Mouse (Mus musculus): ENCODE results near the gene Aldh3b1. TPM values are rescaled to one million over a fixed set of nuclear protein-coding genes. Genes with fewer than 3 reads are reported as not detected.
"Not testable (repeated sequence)": the region's sequence is repeated elsewhere in the genome, so short reads cannot be mapped to it uniquely, and the experiment has no call there.

Aldh3b1 gene
- 100 to 1,000 TPM in 1 of 2 experiments, 10 to 100 TPM in 1; 30.1 to 194 TPM for total RNA-seq (2021)
- long read RNA-seq, experiment 1, transcript Aldh3b1-201 (10 exons, 1,924 nt): major isoform, 177 of 259 reads
- long read RNA-seq, experiment 1, partial matches to known transcripts: 55 of 259 reads
- long read RNA-seq, experiment 1, other reads (novel, unspliced or antisense): 27 of 259 reads
- long read RNA-seq, experiment 2, transcript Aldh3b1-201 (10 exons, 1,924 nt): major isoform, 26 of 27 reads
- long read RNA-seq, experiment 2, partial matches to known transcripts: 0 of 27 reads
- long read RNA-seq, experiment 2, other reads (novel, unspliced or antisense): 1 of 27 reads

DNA sequence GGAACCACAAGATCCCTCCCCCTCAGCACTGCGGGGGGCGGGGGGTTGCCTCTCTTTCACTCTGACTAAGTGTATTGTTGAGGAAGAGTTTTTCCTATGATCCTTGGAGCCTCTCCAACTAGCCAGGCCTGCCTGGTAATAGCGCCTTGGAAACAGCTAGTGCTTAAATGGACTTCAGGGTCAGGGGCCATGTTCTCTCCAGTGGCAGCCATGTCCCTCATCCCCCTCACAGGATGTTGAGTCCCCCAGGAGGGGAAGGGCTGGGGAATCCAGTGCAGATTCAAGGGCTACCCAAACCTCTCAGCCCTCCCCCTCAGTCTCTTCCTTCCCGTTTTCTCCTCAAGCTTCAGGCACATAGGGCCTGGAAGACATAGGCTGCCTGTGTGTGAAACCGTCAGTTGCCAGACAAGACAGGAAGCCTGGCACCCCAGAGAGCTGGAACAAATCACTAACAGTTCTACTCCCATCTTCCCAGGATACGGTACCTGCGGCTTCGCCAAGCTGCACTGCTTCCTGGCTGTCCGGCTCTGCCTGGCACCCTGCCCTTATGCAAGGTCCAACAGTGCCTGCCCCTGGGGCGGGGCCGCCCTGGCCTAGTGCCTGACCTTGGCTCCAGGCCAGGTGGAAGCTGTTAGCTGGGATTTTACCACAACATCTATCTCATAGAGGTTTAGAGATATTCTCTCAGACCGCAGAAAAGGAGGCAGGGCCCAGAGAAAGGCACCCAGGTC is at the start of gene Aldh3b1:
Gene Aldh3b1 (minus strand): TSS at position 598 of the 731 bp plus-strand sequence.
- peak; percentile 98 for DNase-seq

GRCm38 (mm10) chr19:3975866-3976265 is 46.3 kb upstream of the Aldh3b1 start:
- DNase-seq: no peak

DNA sequence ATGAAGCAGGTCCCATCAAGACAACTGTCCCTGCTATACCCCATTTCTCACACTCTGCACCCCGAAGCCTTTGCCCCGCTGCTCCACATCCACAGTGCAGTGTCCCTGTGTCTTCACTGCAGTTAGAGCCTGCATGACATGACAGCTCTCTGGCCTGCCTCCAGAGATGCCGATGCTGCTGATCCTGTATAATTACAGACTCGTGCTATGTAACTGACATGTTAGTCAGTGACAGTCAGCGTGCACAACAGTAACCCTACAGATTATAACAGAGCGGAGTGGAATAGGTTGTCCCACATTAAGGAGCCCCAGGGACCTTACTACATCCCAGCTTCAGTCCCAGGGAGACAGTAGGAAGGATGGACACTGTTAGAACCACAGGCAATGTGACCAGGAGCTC is 45.0 kb upstream of the Aldh3b1 start:
- not testable (repeated sequence) for DNase-seq

- no peak for DNase-seq
Measured at GRCm38 (mm10) chr19:3972229-3972628, 42.6 kb upstream of the Aldh3b1 start, which contains the start of gene Aldh3b2. Gene Aldh3b2 (plus strand): TSS chr19:3972328.

DNA sequence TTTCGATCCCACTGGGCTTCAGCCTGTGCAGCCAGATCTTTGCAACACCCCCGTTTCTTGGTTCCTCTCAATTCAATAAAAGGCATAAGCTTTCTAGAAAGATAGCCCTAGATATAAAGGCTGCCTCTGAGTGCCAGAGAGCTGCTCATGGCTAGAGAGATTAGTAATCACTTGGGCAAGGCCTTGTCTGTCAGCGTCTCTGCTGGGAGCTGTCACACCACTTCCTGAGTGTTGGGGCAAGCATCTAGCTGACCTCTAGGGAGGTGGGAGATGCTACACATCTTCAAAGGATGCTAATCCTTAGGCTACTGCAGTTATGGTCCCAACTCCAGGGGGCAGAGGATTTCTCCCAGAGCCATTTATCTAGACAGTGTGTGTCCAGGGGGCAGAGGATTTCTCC is 37.6 kb upstream of the Aldh3b1 start:
- no peak for DNase-seq

- DNase-seq: no peak
Measured at GRCm38 (mm10) chr19:3966330-3967075, 36.9 kb upstream of the Aldh3b1 start.

DNA sequence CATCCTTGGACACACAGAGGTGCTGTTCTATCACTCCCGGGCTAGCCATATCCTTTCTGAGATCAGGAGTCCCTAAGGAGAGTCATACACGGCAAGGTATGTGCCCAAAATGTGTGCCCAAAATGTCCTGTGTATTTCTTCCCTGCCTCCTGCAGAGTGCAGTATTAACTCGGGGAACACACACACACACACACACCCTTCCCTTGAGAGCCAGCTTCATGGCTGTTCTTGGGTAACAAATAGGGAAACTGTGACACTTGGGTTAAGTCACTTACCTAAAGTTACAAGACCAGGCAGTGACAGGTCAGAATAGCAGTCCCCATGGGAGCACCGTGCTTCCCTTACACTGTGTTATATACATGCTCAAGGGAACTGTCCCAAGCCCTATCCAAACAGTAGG is 34.4 kb upstream of the Aldh3b1 start:
- no peak for DNase-seq

GRCm38 (mm10) chr19:3962469-3962868 is 32.9 kb upstream of the Aldh3b1 start:
- DNase-seq: no peak

- not testable (repeated sequence) for DNase-seq
Measured at GRCm38 (mm10) chr19:3961805-3962204, 32.2 kb upstream of the Aldh3b1 start.

DNA sequence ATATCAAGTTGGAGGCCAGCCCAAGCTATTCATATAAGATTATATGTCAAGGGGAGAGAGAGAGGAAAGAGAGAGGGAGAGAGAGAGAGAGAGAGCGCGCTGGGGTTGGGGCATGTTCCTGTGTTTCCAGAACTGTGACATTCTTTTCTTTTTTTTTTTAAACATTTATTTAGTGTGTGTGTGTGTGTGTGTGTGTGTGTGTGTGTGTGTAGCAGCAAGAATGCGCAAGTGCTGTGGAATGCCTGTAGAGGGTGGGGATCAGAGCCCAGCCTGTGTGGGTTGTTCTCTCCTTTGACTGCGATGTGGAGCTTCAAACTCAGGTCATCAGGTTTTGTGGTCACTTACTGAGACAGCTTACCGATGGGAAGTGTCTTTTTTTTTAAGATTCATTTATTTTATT is 30.6 kb upstream of the Aldh3b1 start:
- no peak for DNase-seq

GRCm38 (mm10) chr19:3959030-3959429 is 29.4 kb upstream of the Aldh3b1 start:
- DNase-seq: no peak

GRCm38 (mm10) chr19:3958470-3958869 is 28.9 kb upstream of the Aldh3b1 start, which contains the start of gene Aldh3b3:
Gene Aldh3b3 (plus strand): TSS chr19:3958645.
- DNase-seq: no peak

DNA sequence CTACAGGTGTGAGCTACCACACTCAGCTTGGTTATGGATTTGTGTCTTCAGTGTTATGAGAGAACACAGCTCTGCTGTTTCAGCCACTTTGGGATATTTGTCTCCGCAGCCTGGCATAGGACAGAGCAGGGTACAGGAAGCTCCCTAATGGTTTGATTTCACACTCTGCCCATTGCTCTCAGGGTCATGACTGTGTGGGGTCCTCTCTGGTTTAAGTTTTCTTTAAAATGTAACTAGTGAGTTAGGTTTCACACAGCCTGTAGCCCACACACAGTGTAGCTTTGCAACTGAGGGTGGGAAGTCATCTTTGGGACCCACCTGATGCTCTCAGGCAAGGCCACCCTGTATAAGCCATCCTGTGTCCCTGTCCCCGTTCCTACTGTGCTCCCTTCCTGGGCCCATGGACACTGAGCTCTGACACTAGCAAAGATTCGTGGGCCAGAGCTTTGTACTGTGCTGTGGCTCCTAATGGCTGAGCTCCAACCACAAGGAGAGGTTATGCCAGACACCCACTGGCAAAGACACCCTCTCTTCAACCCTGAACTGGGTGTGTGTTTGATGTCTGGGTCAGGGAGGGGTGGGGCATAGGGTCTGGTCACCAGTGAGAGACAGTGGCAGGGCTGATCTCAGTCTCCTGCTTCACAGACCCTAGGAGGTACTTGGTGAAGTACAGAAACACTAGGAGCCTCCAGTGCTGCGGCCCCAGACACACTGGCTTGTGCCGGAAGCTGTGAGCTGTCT is 27.9 kb upstream of the Aldh3b1 start:
- DNase-seq: not testable (repeated sequence)

DNA sequence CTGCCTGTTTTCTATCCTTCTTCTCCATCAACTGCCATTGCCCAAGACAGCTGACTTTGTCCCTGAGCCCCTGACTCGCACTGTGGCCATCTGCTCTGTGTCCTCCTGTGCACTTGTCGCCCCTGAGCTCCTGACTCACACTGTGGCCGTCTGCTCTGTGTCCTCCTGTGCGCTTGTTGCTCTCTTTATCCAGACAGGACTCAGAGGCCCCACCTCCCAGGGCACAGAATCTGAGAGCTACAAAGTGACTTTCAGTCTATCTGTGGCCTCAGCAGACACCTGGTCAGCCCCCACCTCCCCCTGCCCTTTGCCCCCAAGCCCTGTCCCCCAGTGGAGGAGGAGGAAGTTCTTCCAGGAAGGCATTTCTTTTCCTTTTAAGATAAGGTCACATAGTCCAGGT is 26.2 kb upstream of the Aldh3b1 start:
- DNase-seq: peak in 1 of 2 experiments; percentile 36

GRCm38 (mm10) chr19:3955033-3955432 is 25.4 kb upstream of the Aldh3b1 start:
- DNase-seq: peak in 1 of 2 experiments; percentile 12

DNA sequence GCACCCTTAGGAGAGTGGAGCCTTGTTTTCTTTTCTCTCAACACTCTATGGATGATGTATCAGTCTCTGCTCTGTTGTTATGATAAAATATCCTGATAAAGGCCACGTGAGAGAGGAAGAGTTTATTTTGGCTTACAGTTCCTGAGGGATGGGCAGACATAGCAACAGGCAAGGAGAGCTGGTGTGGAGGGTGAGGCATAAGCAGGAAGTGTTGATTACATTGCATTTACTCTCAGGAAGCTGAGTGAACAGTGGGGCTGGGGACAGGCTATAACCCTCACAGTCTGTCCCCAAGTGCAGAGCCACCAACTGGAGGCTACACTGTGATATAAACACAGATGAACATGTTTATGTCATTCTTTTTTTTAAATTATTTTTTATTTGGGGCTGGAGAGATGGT is 22.5 kb upstream of the Aldh3b1 start:
- DNase-seq: no peak

DNA sequence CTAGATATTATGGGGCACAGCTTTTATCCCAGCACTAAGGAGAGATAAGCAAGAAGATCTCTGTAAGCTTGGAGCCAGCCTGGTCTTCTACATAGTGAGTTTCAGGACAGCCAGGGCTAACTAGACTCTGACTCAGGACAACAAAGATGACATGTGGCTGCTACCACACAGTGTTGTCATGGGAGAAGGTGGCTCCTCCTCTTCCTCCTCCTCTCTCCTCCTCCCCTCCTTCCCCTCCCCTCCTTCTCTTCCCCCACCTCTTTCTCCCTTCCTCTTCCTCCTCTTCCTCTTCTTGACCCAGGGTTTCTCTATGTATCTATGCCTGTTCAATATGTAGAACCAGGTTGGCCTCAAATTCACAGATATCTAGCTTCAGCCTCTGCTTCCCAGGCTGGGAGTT is 21.9 kb upstream of the Aldh3b1 start:
- DNase-seq: no peak

GRCm38 (mm10) chr19:3950331-3950730 is 20.7 kb upstream of the Aldh3b1 start:
- DNase-seq: no peak

DNA sequence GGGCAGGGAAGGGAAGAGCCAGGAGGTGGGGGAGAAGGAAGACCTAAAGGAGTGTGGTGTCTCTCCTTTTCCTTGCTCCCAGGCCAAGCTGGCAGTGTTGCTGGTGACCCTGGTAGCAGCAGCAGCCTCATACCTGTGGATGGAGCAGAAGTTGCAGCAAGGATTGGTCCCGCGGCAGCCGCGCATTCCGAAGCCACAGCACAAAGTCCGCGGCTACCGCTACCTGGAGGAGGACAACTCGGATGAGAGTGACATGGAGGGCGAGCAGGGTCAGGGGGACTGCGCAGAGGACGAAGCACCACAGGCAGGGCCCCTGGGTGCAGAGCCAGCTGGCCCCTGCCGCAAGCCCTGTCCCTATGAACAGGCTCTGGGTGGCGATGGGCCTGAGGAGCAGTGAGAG is 18.9 kb upstream of the Aldh3b1 start:
- DNase-seq: no peak

DNA sequence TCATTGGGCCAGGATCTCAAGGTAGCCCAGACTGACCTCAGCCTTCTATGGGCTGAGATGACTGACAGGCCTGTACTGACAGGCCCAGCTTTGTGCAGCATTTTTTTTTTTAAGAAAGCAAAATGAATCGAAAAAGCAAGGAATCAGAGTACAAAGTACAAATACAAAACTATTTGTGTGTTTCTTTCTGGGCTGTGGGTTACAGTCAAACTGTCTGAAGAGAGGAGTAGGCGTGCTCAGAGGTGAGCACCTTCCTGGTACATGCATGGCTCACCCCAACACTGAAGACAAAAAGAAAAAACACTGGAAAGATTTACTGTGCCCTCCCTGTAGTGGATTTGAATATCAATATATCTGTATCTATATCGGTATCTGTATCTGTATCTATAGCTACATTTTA is 18.2 kb upstream of the Aldh3b1 start:
- no peak for DNase-seq

DNA sequence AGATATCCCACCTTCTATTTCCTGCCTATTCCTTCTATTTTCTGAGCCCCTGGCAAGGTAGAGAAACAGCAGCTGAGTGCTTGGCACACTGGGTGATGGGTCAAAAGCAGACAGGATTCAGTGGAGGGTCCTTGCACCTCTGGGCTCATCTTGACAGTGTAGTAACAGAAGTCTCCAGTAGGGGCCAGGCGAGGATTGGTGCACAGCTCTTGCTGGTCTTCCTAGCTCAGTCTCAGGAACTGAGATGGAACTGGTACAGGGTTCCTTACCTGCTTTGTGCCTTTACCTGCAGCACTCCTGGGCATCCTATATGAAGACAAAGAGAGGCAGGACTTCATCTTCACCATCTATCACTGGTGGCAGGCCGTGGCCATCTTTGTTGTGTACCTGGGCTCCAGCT is 17.1 kb upstream of the Aldh3b1 start:
- DNase-seq: peak; percentile 67 to 76
